Mouse (Mus musculus): Measurements from ENCODE around the gene Qpct. TPM values are rescaled to one million over a fixed set of nuclear protein-coding genes. Genes with fewer than 3 reads are reported as not detected.
A peak's percentile ranks its signal among the peaks of the same experiment; 100 is the strongest.

Gene Qpct
- 10 to 100 TPM; 10.7 to 13.4 TPM for total RNA-seq (2021)
- long read RNA-seq, transcript Qpct-201 (7 exons, 2,059 nt): major isoform, 10 of 14 reads
- long read RNA-seq, partial matches to known transcripts: 1 of 14 reads
- long read RNA-seq, other reads (novel, unspliced or antisense): 1 of 14 reads

DNA sequence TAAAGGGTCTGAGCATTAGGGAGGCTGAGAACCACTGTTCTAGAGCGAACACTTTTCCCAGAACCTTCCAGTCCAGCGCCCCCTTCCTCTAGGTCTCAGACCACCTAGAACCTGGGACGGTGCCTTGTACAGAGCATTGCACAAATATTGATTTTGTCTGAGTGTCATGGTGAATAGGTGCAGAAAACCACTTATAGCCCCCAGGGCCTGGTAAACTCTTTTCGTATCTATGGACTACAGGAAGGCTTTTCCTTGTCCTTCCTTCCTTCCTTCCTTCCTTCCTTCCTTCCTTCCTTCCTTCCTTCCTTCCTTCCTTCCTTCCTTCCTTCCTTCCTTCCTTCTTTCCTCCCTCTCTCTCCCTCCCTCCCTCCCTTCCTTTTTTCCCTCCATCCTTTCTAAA lies at the start of gene Qpct:
Gene Qpct (plus strand): TSS at position 301 of the 400 bp plus-strand sequence.
- DNase-seq (ENCODE audit: low spot score in 2 of 2): no peak

- no peak for DNase-seq (ENCODE audit: low spot score in 2 of 2)
These were observed 38.1 kb upstream of the Qpct start for GRCm38 (mm10) chr17:79013625-79014024.

DNA sequence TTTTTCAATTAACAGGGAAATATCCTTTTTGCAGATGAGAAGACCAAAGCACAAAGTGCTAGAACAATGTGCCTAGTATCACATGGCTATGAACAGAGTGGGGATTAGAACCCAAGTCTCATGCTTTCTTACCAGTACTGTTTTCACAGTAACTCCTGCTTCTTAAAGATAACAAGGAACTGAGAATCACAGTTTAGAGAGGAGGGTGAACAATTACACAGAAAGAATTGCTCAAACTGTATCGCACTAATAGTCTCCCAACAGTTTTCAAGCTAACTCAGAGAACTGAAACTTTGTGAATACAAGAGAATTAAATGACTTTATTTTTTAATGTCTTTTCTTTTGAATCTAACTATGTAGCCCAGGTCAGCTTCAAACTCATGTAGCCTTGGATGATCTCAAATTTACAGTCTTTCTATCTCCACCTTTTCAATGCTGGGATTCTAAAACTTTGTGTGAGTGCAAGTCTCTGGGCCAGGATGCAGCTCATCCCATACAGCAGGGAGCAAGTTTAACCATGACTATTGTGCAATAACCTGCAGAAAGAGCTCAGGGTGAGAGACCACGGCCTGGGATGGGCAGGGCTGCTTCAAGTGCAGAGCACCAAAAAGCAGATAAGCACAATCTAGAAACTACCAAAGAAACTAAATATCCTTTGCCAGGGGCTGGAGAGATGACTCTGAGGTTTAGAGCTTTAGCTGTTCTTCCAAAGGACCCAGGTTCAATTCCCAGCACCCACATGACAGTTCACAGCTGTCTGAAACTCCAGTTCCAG lies 36.6 kb upstream of the Qpct start:
- no peak for DNase-seq (ENCODE audit: low spot score in 2 of 2)

DNA sequence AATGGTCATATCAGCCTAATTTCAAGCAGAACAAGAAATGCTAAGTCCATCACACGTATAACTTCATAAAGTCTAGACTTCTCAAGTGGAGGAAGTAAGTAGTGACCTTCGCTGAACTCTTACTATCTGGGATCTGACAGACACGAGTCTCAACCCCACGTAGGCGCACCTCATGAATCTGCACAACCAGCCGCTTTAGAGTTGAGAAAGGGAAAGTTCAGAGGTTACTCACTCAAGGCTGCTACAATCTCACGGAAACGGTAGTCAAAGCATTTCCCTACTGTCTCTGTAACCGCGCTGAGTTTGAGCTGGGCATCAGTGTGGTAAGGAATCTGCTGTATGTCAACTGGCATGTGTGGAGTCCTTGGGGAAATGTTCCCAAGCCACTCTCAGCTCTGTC lies 35.9 kb upstream of the Qpct start:
- DNase-seq (ENCODE audit: low spot score in 2 of 2): no peak

DNA sequence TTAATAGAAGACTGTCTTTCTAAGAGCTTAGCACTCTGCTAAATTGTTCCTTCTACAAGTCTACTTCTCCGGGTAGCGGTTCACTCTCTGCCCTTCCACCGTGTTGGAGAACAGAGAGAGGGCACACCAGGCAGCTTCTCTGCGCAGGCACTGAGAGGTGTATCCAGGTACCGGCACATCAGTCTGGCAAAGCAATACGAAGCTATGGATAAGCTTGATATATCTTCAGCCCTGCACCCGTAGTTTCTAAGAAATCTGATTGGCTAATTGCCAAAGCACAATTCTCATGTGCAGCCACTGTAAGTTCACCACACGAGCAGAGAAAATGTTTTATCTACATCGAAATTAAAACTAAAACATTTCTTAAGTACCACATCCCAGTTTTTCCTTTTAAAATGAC lies 33.3 kb upstream of the Qpct start:
- DNase-seq (ENCODE audit: low spot score in 2 of 2): no peak

GRCm38 (mm10) chr17:79019726-79020207 lies 31.9 kb upstream of the Qpct start:
- DNase-seq (ENCODE audit: low spot score in 2 of 2): no peak

DNA sequence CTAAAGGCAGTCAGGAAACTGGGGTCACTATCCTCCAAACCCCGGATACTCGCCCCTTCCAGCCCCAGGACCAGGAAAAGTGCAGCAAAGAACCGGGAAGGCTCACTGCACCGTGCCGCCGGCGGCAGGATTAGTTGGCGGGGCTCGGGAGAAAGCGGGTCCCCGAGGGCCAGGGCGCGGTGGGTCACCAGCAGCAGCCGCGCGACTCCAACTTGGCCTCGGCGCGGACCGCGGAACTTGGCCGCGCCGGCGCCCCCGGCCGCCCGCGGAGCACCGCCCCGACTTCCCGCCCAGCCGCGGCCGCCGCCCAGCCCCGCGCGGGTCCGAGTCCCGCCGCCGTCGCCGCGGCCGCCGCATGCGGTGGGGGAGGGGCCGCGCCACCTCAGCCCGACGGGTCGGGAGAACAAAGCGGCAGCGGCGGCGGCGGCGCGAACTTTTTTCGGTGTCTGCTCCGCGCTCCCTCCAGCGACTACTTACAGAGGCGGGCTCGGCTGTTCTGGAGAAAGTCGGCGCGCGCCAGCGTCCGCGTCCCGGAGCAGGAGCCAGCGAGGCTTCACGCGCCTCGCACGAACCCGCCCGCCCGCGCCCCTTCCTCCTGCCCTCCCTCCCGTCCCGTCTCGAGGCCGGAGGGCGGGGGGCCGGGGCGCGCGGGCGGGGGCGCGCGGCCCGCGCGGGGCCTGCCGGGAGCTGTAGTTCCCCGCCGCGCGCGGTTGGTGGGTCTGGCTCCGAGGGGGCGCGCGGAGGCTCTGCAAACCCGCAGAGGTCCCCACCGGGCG lies 31.3 kb upstream of the Qpct start, which contains the start of gene Prkd3:
Gene Prkd3 (minus strand): TSS at position 609 of the 776 bp plus-strand sequence.
- peak; percentile 1 to 21 for DNase-seq (ENCODE audit: low spot score in 2 of 2)

- no peak for DNase-seq (ENCODE audit: low spot score in 2 of 2)
These were observed 30.7 kb upstream of the Qpct start for GRCm38 (mm10) chr17:79020984-79021335.

DNA sequence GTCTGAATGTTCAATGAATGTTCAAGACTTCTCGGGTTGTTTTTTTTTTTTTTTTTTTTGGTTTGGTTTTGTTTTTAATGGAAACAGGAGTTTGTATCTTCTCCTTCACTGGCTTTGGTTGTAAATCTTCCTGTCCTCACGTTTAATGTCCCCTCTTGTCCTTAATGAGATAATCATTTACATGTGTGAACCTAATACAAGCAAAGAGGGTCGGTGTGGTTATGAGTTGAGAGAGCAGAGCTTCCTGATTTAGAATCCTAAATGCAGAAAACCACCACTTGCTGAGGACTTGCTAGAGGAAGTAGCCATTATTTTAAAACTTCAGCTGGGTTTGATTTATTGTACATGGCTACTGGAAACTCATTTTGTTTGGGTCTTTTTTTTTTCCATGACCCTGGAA lies 29.0 kb upstream of the Qpct start:
- no peak for DNase-seq (ENCODE audit: low spot score in 2 of 2)

- DNase-seq (ENCODE audit: low spot score in 2 of 2): no peak
These were observed 27.2 kb upstream of the Qpct start for GRCm38 (mm10) chr17:79024544-79024943.

DNA sequence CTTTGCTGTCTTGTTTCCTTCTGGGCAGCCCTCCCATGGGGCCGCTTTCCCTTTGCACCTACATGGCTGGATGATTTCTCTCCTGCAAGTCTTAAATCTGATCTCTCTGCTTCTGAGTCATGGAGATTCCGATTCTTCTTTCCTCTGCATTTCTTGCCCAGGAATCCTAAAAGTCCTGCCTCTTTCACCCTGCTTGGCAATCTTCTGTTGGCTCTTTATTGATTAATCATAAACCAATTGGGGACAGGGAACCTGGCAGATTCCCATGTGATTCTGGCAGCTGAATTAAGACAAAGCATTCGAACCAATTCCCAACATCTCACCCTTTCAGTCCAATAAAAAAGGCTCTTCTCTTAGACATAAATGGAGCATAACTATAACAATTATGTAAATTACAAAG lies 22.5 kb upstream of the Qpct start:
- DNase-seq (ENCODE audit: low spot score in 2 of 2): no peak

- DNase-seq (ENCODE audit: low spot score in 2 of 2): no peak
These were observed 20.1 kb upstream of the Qpct start for GRCm38 (mm10) chr17:79031569-79031968.

- DNase-seq (ENCODE audit: low spot score in 2 of 2): no peak
These were observed 18.9 kb upstream of the Qpct start for GRCm38 (mm10) chr17:79032782-79033181.

DNA sequence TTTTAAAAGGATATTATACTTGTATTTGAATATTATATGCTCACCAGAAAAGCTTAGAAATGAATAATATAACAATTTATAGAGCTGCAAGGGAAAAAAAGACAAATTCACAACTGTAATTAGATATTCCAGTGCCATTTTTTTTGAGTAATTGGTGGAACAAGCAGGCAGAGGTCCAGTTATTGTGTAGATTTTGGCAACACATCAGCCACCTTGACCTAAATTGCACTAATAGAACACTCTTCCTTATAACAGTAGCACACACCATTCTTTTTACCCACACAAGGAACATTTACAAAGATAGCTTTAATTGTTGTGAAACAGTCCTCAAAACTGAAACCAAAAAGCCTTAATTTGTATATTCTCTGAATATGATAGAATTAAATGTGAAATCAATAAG lies 12.0 kb upstream of the Qpct start:
- DNase-seq (ENCODE audit: low spot score in 2 of 2): no peak

DNA sequence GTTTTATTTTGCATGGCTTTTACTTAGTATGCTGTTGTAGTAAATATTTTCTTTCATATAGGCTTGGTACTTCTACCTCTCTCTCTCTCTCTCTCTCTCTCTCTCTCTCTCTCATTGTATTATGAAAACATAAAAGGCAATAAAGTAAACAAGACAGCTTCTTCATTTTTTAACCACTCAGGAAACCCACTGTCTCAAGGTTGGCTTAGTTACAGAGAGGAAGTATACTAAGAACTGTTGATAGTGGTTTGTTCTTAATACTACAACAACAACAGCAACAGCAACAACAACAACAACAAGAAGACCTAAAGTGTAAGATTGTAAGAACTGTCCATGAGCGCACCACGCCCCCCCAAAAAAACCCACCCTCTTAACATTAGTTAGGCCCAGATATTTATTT lies 8.0 kb upstream of the Qpct start:
- no peak for DNase-seq (ENCODE audit: low spot score in 2 of 2)

GRCm38 (mm10) chr17:79052088-79052812 lies 544 bp downstream of the Qpct start:
- DNase-seq (ENCODE audit: low spot score in 2 of 2): peak; percentile 20 to 58

GRCm38 (mm10) chr17:79058271-79058670 lies 6.6 kb downstream of the Qpct start:
- DNase-seq (ENCODE audit: low spot score in 2 of 2): no peak

GRCm38 (mm10) chr17:79060221-79060620 lies 8.5 kb downstream of the Qpct start:
- DNase-seq (ENCODE audit: low spot score in 2 of 2): no peak

- DNase-seq (ENCODE audit: low spot score in 2 of 2): no peak
These were observed 12.5 kb downstream of the Qpct start for GRCm38 (mm10) chr17:79064250-79064649.

GRCm38 (mm10) chr17:79068581-79068980 lies 16.9 kb downstream of the Qpct start:
- DNase-seq (ENCODE audit: low spot score in 2 of 2): no peak

DNA sequence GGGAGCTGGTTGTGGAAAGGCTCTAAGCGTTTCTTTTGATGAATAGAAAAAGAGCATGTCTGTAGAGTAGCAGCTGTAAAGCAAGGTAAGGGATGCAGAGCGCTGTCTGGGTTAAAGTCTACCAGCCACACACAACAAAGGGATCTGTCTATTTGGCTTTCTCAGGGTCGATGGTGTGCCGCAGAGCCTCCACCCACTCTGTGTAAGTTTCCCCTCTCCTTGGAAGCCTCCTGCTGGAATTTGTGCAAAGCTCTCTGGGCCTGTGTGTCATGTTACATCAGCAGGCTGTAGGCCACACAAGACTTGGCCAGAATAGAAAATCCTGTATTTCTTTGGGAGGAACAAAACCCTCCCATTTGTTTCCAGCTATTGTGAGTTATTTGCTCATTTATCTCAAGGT lies 17.3 kb downstream of the Qpct start:
- no peak for DNase-seq (ENCODE audit: low spot score in 2 of 2)
